Mouse (Mus musculus): ENCODE measurements around the gene Kcnk1.

GRCm38 (mm10) chr8:126073141-126073740 is 78.3 kb downstream of the Kcnk1 start:
- no peak for TF ChIP-seq POLR2A (IDR thresholded peaks at IDR 0.05; ENCODE audit: extremely low read depth, insufficient read depth, low read length)
- TF ChIP-seq CTCF (IDR thresholded peaks at IDR 0.05; ENCODE audit: low read depth, low read length) = no peak
